Mouse (Mus musculus) embryonic facial prominence, embryonic 15.5 days (tissue): ENCODE measurements around the gene Gm4922. TPM values are rescaled to one million over a fixed set of nuclear protein-coding genes. Genes with fewer than 3 reads are reported as not detected.
A peak's percentile ranks its signal among the peaks of the same experiment; 100 is the strongest.

Source experiments
- ATAC-seq: fragments of 200-750 bp; cut with Nextera tagmentation; 2 replicates; pipeline ENCODE4 v1.8.0; 2017; ENCODE audit warnings: low read depth, moderate TSS enrichment; ENCODE audit not compliant: insufficient number of reproducible peaks, low FRiP score, low TSS enrichment
- H3K27ac ChIP-seq: fragments of 300-500 bp; sonication (generic); replicated peaks from 2 replicates; pipeline ENCODE4 v1.5.1; 2015; ENCODE audit warnings: mild to moderate bottlenecking, inconsistent platforms
- H3K27me3 ChIP-seq: fragments of 300-500 bp; sonication (generic); 2 replicates; pipeline ENCODE4 v1.6.1; 2015; ENCODE audit warnings: inconsistent platforms
- H3K36me3 ChIP-seq: fragments of 300-500 bp; sonication (generic); 2 replicates; pipeline ENCODE4 v1.6.1; 2015; ENCODE audit warnings: mild to moderate bottlenecking, inconsistent platforms
- H3K4me1 ChIP-seq: fragments of 300-500 bp; sonication (generic); 2 replicates; pipeline ENCODE4 v1.6.1; 2015; ENCODE audit warnings: inconsistent platforms
- H3K4me2 ChIP-seq: fragments of 300-500 bp; sonication (generic); replicated peaks from 2 replicates; pipeline ENCODE4 v1.6.1; 2015; ENCODE audit warnings: mild to moderate bottlenecking, inconsistent platforms
- H3K4me3 ChIP-seq: fragments of 300-500 bp; sonication (generic); replicated peaks from 2 replicates; pipeline ENCODE4 v1.5.1; 2015; ENCODE audit warnings: mild to moderate bottlenecking, inconsistent platforms
- H3K9ac ChIP-seq: fragments of 300-500 bp; sonication (generic); 2 replicates; pipeline ENCODE4 v1.6.1; 2015; ENCODE audit warnings: inconsistent platforms
- H3K9me3 ChIP-seq: fragments of 300-500 bp; sonication (generic); replicated peaks from 2 replicates; pipeline ENCODE4 v1.6.1; 2016; ENCODE audit warnings: inconsistent platforms
- WGBS: fragments of 180-500 bp; shearing (Covaris S2); methylation state at CpG from one replicate; pipeline ENCODE4 v1.1.7; 2015; 5-methylcytosine and 5-hydroxymethylcytosine counted together
- polyA plus RNA-seq: library from polyadenylated mRNA; unstranded; fragments of >200 nt; fragmentation: Nextera tagmentation; extraction: Ambion mirVana; gene quantifications from 2 replicates; pipeline ENCODE4 v1.2.1, GENCODE M21; 2015

Gene Gm4922
- not detected in 2 replicates for polyA plus RNA-seq

- H3K36me3 ChIP-seq = no peaks in the 10 kb centered on the region
- no peaks in the 10 kb centered on the region for H3K4me1 ChIP-seq
- H3K9ac ChIP-seq = no peak within 1 kb of the TSS
- no peak for ATAC-seq
- WGBS = 84% methylated on average over 1 of the region's 1 CpGs
- no peak within 1 kb of the TSS for H3K4me2 ChIP-seq
- no peak within 1 kb of the TSS for H3K27ac ChIP-seq
- H3K9me3 ChIP-seq = no peaks in the 10 kb centered on the region
- H3K4me3 ChIP-seq = no peak within 1 kb of the TSS
- H3K27me3 ChIP-seq = no peaks in the 10 kb centered on the region
Measured at GRCm38 (mm10) chr10:18786693-18787092, at the start of gene Gm4922. Gene Gm4922, minus strand, starts transcription at chr10:18786793.

GRCm38 (mm10) chr10:18835684-18836479 lies 49.3 kb upstream of the Gm4922 start:
- Histone ChIP-seq H3K9me3 (no peaks in the 10 kb centered on the region), H3K27ac (no peak overlapping the region), H3K4me2 (no peak overlapping the region), H3K36me3 (no peaks in the 10 kb centered on the region), H3K9ac (no peak overlapping the region), H3K4me1 (no peaks in the 10 kb centered on the region), H3K27me3 (no peaks in the 10 kb centered on the region), H3K4me3 (no peak overlapping the region)
- WGBS = 44% methylated on average over 6 of the region's 6 CpGs
- ATAC-seq = no peak

GRCm38 (mm10) chr10:18834389-18834788 lies 47.8 kb upstream of the Gm4922 start:
- no peak for ATAC-seq
- H3K9me3 ChIP-seq = no peaks in the 10 kb centered on the region
- no peaks in the 10 kb centered on the region for H3K36me3 ChIP-seq
- H3K27ac ChIP-seq = no peak overlapping the region
- H3K4me1 ChIP-seq = no peaks in the 10 kb centered on the region
- no peak overlapping the region for H3K9ac ChIP-seq
- H3K27me3 ChIP-seq = no peaks in the 10 kb centered on the region
- WGBS = 38% methylated on average over 2 of the region's 2 CpGs
- no peak overlapping the region for H3K4me2 ChIP-seq
- H3K4me3 ChIP-seq = no peak overlapping the region

GRCm38 (mm10) chr10:18831823-18832222 lies 45.2 kb upstream of the Gm4922 start:
- Histone ChIP-seq H3K36me3 (no peaks in the 10 kb centered on the region), H3K4me3 (no peak overlapping the region), H3K4me1 (no peaks in the 10 kb centered on the region), H3K27me3 (no peaks in the 10 kb centered on the region), H3K4me2 (no peak overlapping the region), H3K9ac (no peak overlapping the region), H3K9me3 (no peaks in the 10 kb centered on the region), H3K27ac (no peak overlapping the region)
- ATAC-seq = no peak
- 53% methylated on average over 7 of the region's 7 CpGs for WGBS

GRCm38 (mm10) chr10:18830359-18830758 lies 43.8 kb upstream of the Gm4922 start:
- ATAC-seq = no peak
- WGBS = 66% methylated on average over 4 of the region's 4 CpGs
- H3K4me3 ChIP-seq = no peak overlapping the region
- no peaks in the 10 kb centered on the region for H3K4me1 ChIP-seq
- H3K27ac ChIP-seq = no peak overlapping the region
- no peak overlapping the region for H3K4me2 ChIP-seq
- H3K36me3 ChIP-seq = no peaks in the 10 kb centered on the region
- H3K9ac ChIP-seq = no peak overlapping the region
- no peaks in the 10 kb centered on the region for H3K27me3 ChIP-seq
- H3K9me3 ChIP-seq = no peaks in the 10 kb centered on the region

- ATAC-seq = no peak
- H3K9me3 ChIP-seq = no peaks in the 10 kb centered on the region
- no peak overlapping the region for H3K27ac ChIP-seq
- no peak overlapping the region for H3K4me2 ChIP-seq
- 39% methylated on average over 2 of the region's 2 CpGs for WGBS
- H3K4me3 ChIP-seq = no peak overlapping the region
- no peaks in the 10 kb centered on the region for H3K4me1 ChIP-seq
- no peaks in the 10 kb centered on the region for H3K27me3 ChIP-seq
- H3K9ac ChIP-seq = no peak overlapping the region
- H3K36me3 ChIP-seq = no peaks in the 10 kb centered on the region
Measured at GRCm38 (mm10) chr10:18827936-18828335, 41.3 kb upstream of the Gm4922 start.

- Histone ChIP-seq H3K4me3 (no peak overlapping the region), H3K36me3 (no peaks in the 10 kb centered on the region), H3K27me3 (no peaks in the 10 kb centered on the region), H3K4me1 (no peaks in the 10 kb centered on the region), H3K9me3 (no peaks in the 10 kb centered on the region), H3K4me2 (no peak overlapping the region), H3K9ac (no peak overlapping the region), H3K27ac (no peak overlapping the region)
- no peak for ATAC-seq
- WGBS = 64% methylated on average over 2 of the region's 2 CpGs
Measured at GRCm38 (mm10) chr10:18826107-18826506, 39.5 kb upstream of the Gm4922 start.

- no peak overlapping the region for H3K27ac ChIP-seq
- H3K4me1 ChIP-seq = no peaks in the 10 kb centered on the region
- H3K27me3 ChIP-seq = no peaks in the 10 kb centered on the region
- H3K9me3 ChIP-seq = no peaks in the 10 kb centered on the region
- ATAC-seq = no peak
- H3K36me3 ChIP-seq = no peaks in the 10 kb centered on the region
- H3K4me3 ChIP-seq = no peak overlapping the region
- H3K9ac ChIP-seq = no peak overlapping the region
- no peak overlapping the region for H3K4me2 ChIP-seq
Measured at GRCm38 (mm10) chr10:18825143-18825542, 38.5 kb upstream of the Gm4922 start.

- no peaks in the 10 kb centered on the region for H3K9me3 ChIP-seq
- H3K4me3 ChIP-seq = no peak overlapping the region
- H3K36me3 ChIP-seq = no peaks in the 10 kb centered on the region
- peak; percentile 82; the same call in 1 of the 2 replicates for ATAC-seq
- H3K9ac ChIP-seq = no peak overlapping the region
- H3K4me1 ChIP-seq = peaks cover 17% of the 10 kb centered on the region
- no peak overlapping the region for H3K4me2 ChIP-seq
- no peak overlapping the region; the same call in 1 of the 2 replicates for H3K27ac ChIP-seq
- WGBS = 28% methylated on average over 5 of the region's 5 CpGs
- no peaks in the 10 kb centered on the region for H3K27me3 ChIP-seq
Measured at GRCm38 (mm10) chr10:18816560-18816959, 30.0 kb upstream of the Gm4922 start.

GRCm38 (mm10) chr10:18811751-18812150 lies 25.2 kb upstream of the Gm4922 start:
- Histone ChIP-seq H3K27me3 (no peaks in the 10 kb centered on the region), H3K9me3 (no peaks in the 10 kb centered on the region), H3K9ac (no peak overlapping the region), H3K4me2 (no peak overlapping the region), H3K4me3 (no peak overlapping the region), H3K27ac (no peak overlapping the region), H3K4me1 (peaks cover 16% of the 10 kb centered on the region), H3K36me3 (no peaks in the 10 kb centered on the region)
- WGBS = 94% methylated on average over 2 of the region's 2 CpGs
- ATAC-seq = no peak

GRCm38 (mm10) chr10:18790063-18790462 lies 3.5 kb upstream of the Gm4922 start:
- no peak overlapping the region for H3K4me3 ChIP-seq
- no peaks in the 10 kb centered on the region for H3K27me3 ChIP-seq
- no peaks in the 10 kb centered on the region for H3K36me3 ChIP-seq
- no peak overlapping the region for H3K9ac ChIP-seq
- H3K4me2 ChIP-seq = no peak overlapping the region
- no peak overlapping the region for H3K27ac ChIP-seq
- no peaks in the 10 kb centered on the region for H3K4me1 ChIP-seq
- 86% methylated on average over 4 of the region's 4 CpGs for WGBS
- no peaks in the 10 kb centered on the region for H3K9me3 ChIP-seq
- no peak for ATAC-seq

- H3K9ac ChIP-seq = no peak overlapping the region
- WGBS = 54% methylated on average over 1 of the region's 1 CpGs
- no peaks in the 10 kb centered on the region for H3K4me1 ChIP-seq
- H3K36me3 ChIP-seq = no peaks in the 10 kb centered on the region
- H3K9me3 ChIP-seq = no peaks in the 10 kb centered on the region
- H3K4me2 ChIP-seq = no peak overlapping the region
- no peaks in the 10 kb centered on the region for H3K27me3 ChIP-seq
- no peak overlapping the region for H3K4me3 ChIP-seq
- ATAC-seq = no peak
- no peak overlapping the region for H3K27ac ChIP-seq
Measured at GRCm38 (mm10) chr10:18788601-18789000, 2.0 kb upstream of the Gm4922 start.
